Mouse (Mus musculus) midbrain, embryonic 14.5 days (tissue): Measurements from ENCODE around the gene Il4. TPM values are rescaled to one million over a fixed set of nuclear protein-coding genes. Genes with fewer than 3 reads are reported as not detected.

Source experiments
- ATAC-seq: fragments of 200-750 bp; cut with Nextera tagmentation; 2 replicates; pipeline ENCODE4 v1.8.0; 2017; ENCODE audit warnings: moderate number of reproducible peaks, moderate library complexity; ENCODE audit not compliant: low FRiP score, low TSS enrichment
- DNase-seq: peaks from one replicate; pipeline ENCODE4 v3.0.0-alpha.2; 2015
- H3K27ac ChIP-seq: fragments of 300-500 bp; sonication (generic); replicated peaks from 2 replicates; pipeline ENCODE4 v1.5.1; 2014; ENCODE audit warnings: mild to moderate bottlenecking, low read depth, low read length, moderate library complexity
- H3K27me3 ChIP-seq: fragments of 300-500 bp; sonication (generic); 2 replicates; pipeline ENCODE4 v1.6.1; 2014; ENCODE audit warnings: low read length, control low read depth, mixed read lengths; ENCODE audit not compliant: control insufficient read depth, insufficient read depth
- H3K36me3 ChIP-seq: fragments of 300-500 bp; sonication (generic); 2 replicates; pipeline ENCODE4 v1.6.1; 2014; ENCODE audit warnings: low read length, control low read depth; ENCODE audit not compliant: control insufficient read depth, insufficient read depth
- H3K4me1 ChIP-seq: fragments of 300-500 bp; sonication (generic); 2 replicates; pipeline ENCODE4 v1.6.1; 2014; ENCODE audit warnings: mild to moderate bottlenecking, antibody characterized with exemption, low read length, control low read depth; ENCODE audit not compliant: control insufficient read depth, insufficient read depth
- H3K4me2 ChIP-seq: fragments of 300-500 bp; sonication (generic); 2 replicates; pipeline ENCODE4 v1.6.1; 2014; ENCODE audit warnings: mild to moderate bottlenecking, low read length, moderate library complexity
- H3K4me3 ChIP-seq: fragments of 300-500 bp; sonication (generic); replicated peaks from 2 replicates; pipeline ENCODE4 v1.5.1; 2014; ENCODE audit warnings: low read depth, low read length
- H3K9ac ChIP-seq: fragments of 300-500 bp; sonication (generic); replicated peaks from 2 replicates; pipeline ENCODE4 v1.6.1; 2014; ENCODE audit warnings: mild to moderate bottlenecking, low read length, moderate library complexity
- H3K9me3 ChIP-seq: fragments of 300-500 bp; sonication (generic); 2 replicates; pipeline ENCODE4 v1.6.1; 2016; ENCODE audit warnings: low read length, control low read depth, mixed read lengths; ENCODE audit not compliant: control insufficient read depth
- WGBS: fragments of 180-500 bp; shearing (Covaris S2); extraction: QIAGEN DNeasy Blood & Tissue Kit; methylation state at CpG from one replicate; pipeline ENCODE4 v1.1.7; 2014; 5-methylcytosine and 5-hydroxymethylcytosine counted together
- polyA plus RNA-seq: library from polyadenylated mRNA; unstranded; fragments of >200 nt; fragmentation: Nextera tagmentation; extraction: Ambion mirVana; gene quantifications from 2 replicates; pipeline ENCODE4 v1.2.1, GENCODE M21; 2014

The Il4 gene
- polyA plus RNA-seq, 1 experiment from 2014 or later, result 10.9 TPM

- no peak overlapping the region for H3K4me3 ChIP-seq
- H3K4me2 ChIP-seq, result no peak overlapping the region
- H3K4me1 ChIP-seq, result 0 out of 2 replicates have a peak, but pooled peaks cover 2% of the 10 kb centered on the region
- H3K27ac ChIP-seq, result no peak overlapping the region
- no peak overlapping the region for H3K9ac ChIP-seq
- no peaks in the 10 kb centered on the region for H3K9me3 ChIP-seq
- no peak for ATAC-seq
- 92% methylated on average over 7 of the region's 7 CpGs for WGBS
- no peaks in the 10 kb centered on the region for H3K36me3 ChIP-seq
- H3K27me3 ChIP-seq, result peaks cover 18% of the 10 kb centered on the region
- DNase-seq, result no peak
Observed at GRCm38 (mm10) chr11:53633644-53634043, 15.2 kb upstream of the Il4 start.

- peak; percentile 35 for DNase-seq
- no peak overlapping the region for H3K27ac ChIP-seq
- H3K4me2 ChIP-seq, result no peak overlapping the region
- no peak for ATAC-seq
- 68% methylated on average over 14 of the region's 14 CpGs for WGBS
- no peaks in the 10 kb centered on the region for H3K36me3 ChIP-seq
- H3K4me3 ChIP-seq, result no peak overlapping the region
- H3K9ac ChIP-seq, result no peak overlapping the region
- H3K9me3 ChIP-seq, result no peaks in the 10 kb centered on the region
- H3K27me3 ChIP-seq, result peaks cover 18% of the 10 kb centered on the region
- H3K4me1 ChIP-seq, result 0 out of 2 replicates have a peak, but pooled peaks cover 2% of the 10 kb centered on the region
Observed at GRCm38 (mm10) chr11:53632122-53632733, 13.8 kb upstream of the Il4 start.

- no peaks in the 10 kb centered on the region for H3K4me1 ChIP-seq
- H3K27ac ChIP-seq, result no peak overlapping the region
- 8% methylated on average over 1 of the region's 1 CpGs for WGBS
- H3K4me3 ChIP-seq, result no peak overlapping the region
- no peaks in the 10 kb centered on the region for H3K9me3 ChIP-seq
- no peak overlapping the region for H3K4me2 ChIP-seq
- H3K9ac ChIP-seq, result no peak overlapping the region
- no peaks in the 10 kb centered on the region for H3K27me3 ChIP-seq
- H3K36me3 ChIP-seq, result no peaks in the 10 kb centered on the region
- peak; percentile 46; the same call in 1 of the 2 replicates for ATAC-seq
- DNase-seq, result peak; percentile 93
Observed at GRCm38 (mm10) chr11:53627859-53628258, 9.4 kb upstream of the Il4 start.

- H3K4me3 ChIP-seq, result no peak overlapping the region
- no peak overlapping the region for H3K27ac ChIP-seq
- H3K4me1 ChIP-seq, result no peaks in the 10 kb centered on the region
- DNase-seq (no peak), ATAC-seq (no peak)
- no peak overlapping the region for H3K9ac ChIP-seq
- no peaks in the 10 kb centered on the region for H3K27me3 ChIP-seq
- H3K9me3 ChIP-seq, result no peaks in the 10 kb centered on the region
- no peaks in the 10 kb centered on the region for H3K36me3 ChIP-seq
- no peak overlapping the region for H3K4me2 ChIP-seq
- 61% methylated on average over 17 of the region's 17 CpGs for WGBS
Observed at GRCm38 (mm10) chr11:53626802-53627373, 8.4 kb upstream of the Il4 start.

- H3K4me2 ChIP-seq, result no peak overlapping the region
- no peak for DNase-seq
- no peak for ATAC-seq
Observed at GRCm38 (mm10) chr11:53624124-53624523, 5.7 kb upstream of the Il4 start.

GRCm38 (mm10) chr11:53623573-53623972, 5.1 kb upstream of the Il4 start:
- WGBS, result 95% methylated on average over 9 of the region's 9 CpGs
- no peaks in the 10 kb centered on the region for H3K36me3 ChIP-seq
- no peaks in the 10 kb centered on the region for H3K9me3 ChIP-seq
- ATAC-seq, result no peak
- DNase-seq, result no peak
- H3K4me3 ChIP-seq, result no peak overlapping the region
- H3K9ac ChIP-seq, result no peak overlapping the region
- no peaks in the 10 kb centered on the region for H3K4me1 ChIP-seq
- H3K4me2 ChIP-seq, result no peak overlapping the region
- H3K27ac ChIP-seq, result no peak overlapping the region
- no peaks in the 10 kb centered on the region for H3K27me3 ChIP-seq

More at GRCm38 (mm10) chr11:53624124-53624523, 5.7 kb upstream of the Il4 start:
- no peaks in the 10 kb centered on the region for H3K36me3 ChIP-seq
- 98% methylated on average over 2 of the region's 2 CpGs for WGBS
- no peaks in the 10 kb centered on the region for H3K9me3 ChIP-seq
- H3K4me3 ChIP-seq, result no peak overlapping the region
- H3K9ac ChIP-seq, result no peak overlapping the region
- H3K27me3 ChIP-seq, result no peaks in the 10 kb centered on the region
- no peak overlapping the region for H3K27ac ChIP-seq
- H3K4me1 ChIP-seq, result no peaks in the 10 kb centered on the region

GRCm38 (mm10) chr11:53622440-53622806, 4.0 kb upstream of the Il4 start:
- 78% methylated on average over 6 of the region's 6 CpGs for WGBS
- no peak overlapping the region for H3K4me2 ChIP-seq
- H3K27ac ChIP-seq, result no peak overlapping the region
- H3K4me3 ChIP-seq, result no peak overlapping the region
- H3K9ac ChIP-seq, result no peak overlapping the region
- no peaks in the 10 kb centered on the region for H3K27me3 ChIP-seq
- DNase-seq (no peak), ATAC-seq (no peak)
- H3K9me3 ChIP-seq, result no peaks in the 10 kb centered on the region
- no peaks in the 10 kb centered on the region for H3K36me3 ChIP-seq
- H3K4me1 ChIP-seq, result no peaks in the 10 kb centered on the region

GRCm38 (mm10) chr11:53621582-53622439, 3.3 kb upstream of the Il4 start:
- Histone ChIP-seq H3K9ac (no peak overlapping the region), H3K36me3 (no peaks in the 10 kb centered on the region), H3K4me2 (no peak overlapping the region), H3K4me3 (no peak overlapping the region), H3K27me3 (no peaks in the 10 kb centered on the region), H3K4me1 (no peaks in the 10 kb centered on the region), H3K9me3 (no peaks in the 10 kb centered on the region), H3K27ac (no peak overlapping the region)
- ATAC-seq (no peak), DNase-seq (no peak)
- WGBS, result 89% methylated on average over 11 of the region's 11 CpGs
